20 mouse cellular contexts compared by ENCODE assay signal in the genomic region with DNA sequence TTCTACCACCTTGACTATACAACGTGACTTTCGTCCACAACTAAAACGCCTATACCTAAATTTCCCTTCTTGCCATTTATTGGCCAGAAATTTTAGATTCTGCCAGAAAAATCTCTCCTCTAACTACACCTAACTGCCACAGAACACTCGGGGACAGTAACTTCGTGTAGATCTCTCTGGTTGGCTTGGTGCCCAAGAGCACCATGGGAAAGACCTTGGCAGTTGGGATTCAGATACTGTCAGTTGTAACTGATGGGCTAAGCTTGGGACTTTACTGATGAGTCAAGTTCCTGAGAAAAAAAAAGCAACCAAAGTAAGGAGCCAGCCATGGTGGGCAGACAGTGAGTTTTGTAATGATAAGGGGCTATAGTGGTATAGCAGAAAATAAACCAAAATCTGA.
DNase-seq lines count a peak whose midpoint lies in the region; ATAC-seq lines count a peak whose summit lies in the region.
"Had no signal": no experiment of that assay in that cellular context is flagged by ENCODE, and none has a peak within 500 bp of the region (broad histone marks: within the 10 kb centered on the region; RNA-seq: fewer than 3 reads in every experiment).

No protein-coding gene starts in this region.

- no peak for ATAC-seq in heart, embryonic 15.5 days (replicated peaks; ENCODE audit: insufficient number of reproducible peaks, insufficient read depth, low FRiP score, low read depth)
- ATAC-seq in erythroblast, adult 5-6 weeks (replicated peaks; ENCODE audit: low FRiP score, poor library complexity, severe bottlenecking): no peak
- ATAC-seq in hindbrain, embryonic 16.5 days: no peak
- ATAC-seq: forebrain, embryonic 15.5 days; hindbrain, postnatal 0 days had no signal

- no peaks in the 10 kb centered on the region for H3K9me3 ChIP-seq in heart, embryonic 15.5 days (replicated peaks)
- H3K9me3 ChIP-seq in hindbrain, embryonic 16.5 days (ENCODE audit: control insufficient read depth, low read length): no peaks in the 10 kb centered on the region
- H3K9me3 ChIP-seq: embryonic facial prominence, embryonic 10.5 days; forebrain, embryonic 10.5 days; forebrain, embryonic 15.5 days; heart, embryonic 10.5 days; hindbrain, embryonic 12.5 days had no signal

- no peak for DNase-seq in heart, postnatal 25 days (ENCODE audit: low spot score)
- DNase-seq in adrenal gland, adult 18-20 months (ENCODE audit: low spot score in 2 of 2): peak; percentile 14 to 33
- peak; percentile 70 for DNase-seq in adrenal gland, postnatal 14 days
- DNase-seq in spleen, postnatal 10 days (ENCODE audit: low spot score in 2 of 2): no peak
- DNase-seq: cerebellum, adult 11-12 months; cerebellum, adult 9-10 months; gastrocnemius, postnatal 36 days; heart, adult 18-20 months; heart, postnatal 36 days; kidney, adult 11 months had no signal

- H3K4me2 ChIP-seq in heart, embryonic 15.5 days: no peak overlapping the region
- H3K4me2 ChIP-seq in hindbrain, embryonic 16.5 days (ENCODE audit: low read length): no peak overlapping the region
- H3K4me2 ChIP-seq: forebrain, embryonic 15.5 days; hindbrain, embryonic 12.5 days had no signal

- intact Hi-C loops in heart, postnatal 25 days (cut with DNase I): no loop called here

- no peaks in the 10 kb centered on the region for H3K27me3 ChIP-seq in heart, embryonic 15.5 days
- H3K27me3 ChIP-seq in hindbrain, embryonic 16.5 days (replicated peaks; ENCODE audit: control insufficient read depth, insufficient read depth, low read length): no peaks in the 10 kb centered on the region
- H3K27me3 ChIP-seq: forebrain, embryonic 15.5 days; hindbrain, embryonic 12.5 days had no signal

- H3K36me3 ChIP-seq in heart, embryonic 15.5 days: no peaks in the 10 kb centered on the region
- no peaks in the 10 kb centered on the region for H3K36me3 ChIP-seq in hindbrain, embryonic 16.5 days (ENCODE audit: control insufficient read depth, insufficient read depth, low read length)
- H3K36me3 ChIP-seq: embryonic facial prominence, embryonic 10.5 days; forebrain, embryonic 10.5 days; forebrain, embryonic 15.5 days; heart, embryonic 10.5 days; hindbrain, embryonic 12.5 days had no signal

- peaks cover 12% of the 10 kb centered on the region for H3K4me1 ChIP-seq in heart, embryonic 15.5 days (replicated peaks)
- H3K4me1 ChIP-seq in hindbrain, embryonic 16.5 days (ENCODE audit: control insufficient read depth, insufficient read depth, low read depth, low read length): no peaks in the 10 kb centered on the region
- H3K4me1 ChIP-seq: forebrain, embryonic 15.5 days; hindbrain, embryonic 12.5 days had no signal

- H3K4me3 ChIP-seq in heart, embryonic 15.5 days: no peak overlapping the region
- no peak overlapping the region for H3K4me3 ChIP-seq in hindbrain, embryonic 16.5 days (ENCODE audit: low read length)
- H3K4me3 ChIP-seq: embryonic facial prominence, embryonic 10.5 days; erythroblast, embryonic 14.5 days; forebrain, embryonic 10.5 days; forebrain, embryonic 15.5 days; heart, embryonic 10.5 days; hindbrain, embryonic 12.5 days had no signal

- H3K27ac ChIP-seq in heart, embryonic 15.5 days: peak overlapping the region; percentile 26; the same call in 1 of the 2 replicates
- no peak overlapping the region for H3K27ac ChIP-seq in hindbrain, embryonic 16.5 days (ENCODE audit: low read depth, low read length)
- H3K27ac ChIP-seq: embryonic facial prominence, embryonic 10.5 days; forebrain, embryonic 15.5 days; heart, embryonic 10.5 days; hindbrain, embryonic 12.5 days; hindbrain, postnatal 0 days had no signal

- H3K9ac ChIP-seq in heart, embryonic 15.5 days: no peak overlapping the region
- no peak overlapping the region for H3K9ac ChIP-seq in hindbrain, embryonic 16.5 days (ENCODE audit: low read depth, low read length)
- H3K9ac ChIP-seq: forebrain, embryonic 15.5 days; hindbrain, embryonic 12.5 days had no signal

- 70% methylated on average over 5 of the region's 5 CpGs for WGBS in heart, embryonic 15.5 days
- WGBS in hindbrain, embryonic 16.5 days: 82% methylated on average over 5 of the region's 5 CpGs

Comparison
In these comparisons a context has a peak if more than half of its experiments do, and no peak if none do; other contexts are left out.
1. DNase-seq: peak in adrenal gland, adult 18-20 months (2 of 2) and adrenal gland, postnatal 14 days (single experiment); none in heart, postnatal 25 days (single experiment) and spleen, postnatal 10 days (0 of 2).